Mouse (Mus musculus) forebrain, embryonic 14.5 days (tissue): ENCODE results near the gene Stac3. TPM values are rescaled to one million over a fixed set of nuclear protein-coding genes. Genes with fewer than 3 reads are reported as not detected.

ENCODE experiments used
- ATAC-seq: fragments of 200-750 bp; cut with Nextera tagmentation; 2 replicates; pipeline ENCODE4 v1.8.0; 2017; ENCODE audit warnings: mild to moderate bottlenecking, moderate library complexity
- DNase-seq: peaks from one replicate; pipeline ENCODE4 v3.0.0-alpha.2; 2015; ENCODE audit warnings: low spot score
- H3K27ac ChIP-seq: fragments of 300-500 bp; sonication (generic); 2 replicates; pipeline ENCODE4 v1.5.1; 2014; ENCODE audit warnings: low read depth, mild to moderate bottlenecking, control low read depth, low read length, moderate library complexity
- H3K27me3 ChIP-seq: fragments of 300-500 bp; sonication (generic); replicated peaks from 2 replicates; pipeline ENCODE4 v1.6.1; 2014; ENCODE audit warnings: low read length, control low read depth, mixed read lengths; ENCODE audit not compliant: control insufficient read depth, insufficient read depth
- H3K36me3 ChIP-seq: fragments of 300-500 bp; sonication (generic); 2 replicates; pipeline ENCODE4 v1.6.1; 2014; ENCODE audit warnings: low read length, control low read depth; ENCODE audit not compliant: control insufficient read depth, insufficient read depth
- H3K4me1 ChIP-seq: fragments of 300-500 bp; sonication (generic); 2 replicates; pipeline ENCODE4 v1.6.1; 2014; ENCODE audit warnings: antibody characterized with exemption, low read length, control low read depth; ENCODE audit not compliant: control insufficient read depth, insufficient read depth
- H3K4me2 ChIP-seq: fragments of 300-500 bp; sonication (generic); 2 replicates; pipeline ENCODE4 v1.6.1; 2014; ENCODE audit warnings: mild to moderate bottlenecking, control low read depth, low read length
- H3K4me3 ChIP-seq: fragments of 300-500 bp; sonication (generic); 2 replicates; pipeline ENCODE4 v1.5.1; 2014; ENCODE audit warnings: low read depth, low read length, control low read depth
- H3K9ac ChIP-seq: fragments of 300-500 bp; sonication (generic); 2 replicates; pipeline ENCODE4 v1.6.1; 2014; ENCODE audit warnings: mild to moderate bottlenecking, low read length, control low read depth, moderate library complexity
- H3K9me3 ChIP-seq: fragments of 300-500 bp; sonication (generic); replicated peaks from 2 replicates; pipeline ENCODE4 v1.6.1; 2016; ENCODE audit warnings: low read length, control low read depth, mixed read lengths; ENCODE audit not compliant: control insufficient read depth
- WGBS: fragments of 180-500 bp; shearing (Covaris S2); extraction: QIAGEN DNeasy Blood & Tissue Kit; methylation state at CpG from one replicate; pipeline ENCODE4 v1.1.7; 2014; 5-methylcytosine and 5-hydroxymethylcytosine counted together
- polyA plus RNA-seq: library from polyadenylated mRNA; unstranded; fragments of >200 nt; fragmentation: Nextera tagmentation; extraction: Ambion mirVana; gene quantifications from 2 replicates; pipeline ENCODE4 v1.2.1, GENCODE M21; 2014

Gene Stac3
- polyA plus RNA-seq, 1 experiment from 2014 or later = 0.41 TPM

GRCm38 (mm10) chr10:127499516-127499915 lies 2.0 kb upstream of the Stac3 start:
- H3K4me1 ChIP-seq = no peaks in the 10 kb centered on the region
- DNase-seq (no peak), ATAC-seq (no peak)
- H3K4me3 ChIP-seq = no peak overlapping the region
- no peaks in the 10 kb centered on the region for H3K27me3 ChIP-seq
- no peak overlapping the region for H3K9ac ChIP-seq
- H3K36me3 ChIP-seq = peaks cover 40% of the 10 kb centered on the region
- no peak overlapping the region for H3K4me2 ChIP-seq
- H3K27ac ChIP-seq = no peak overlapping the region
- H3K9me3 ChIP-seq = no peaks in the 10 kb centered on the region
- 79% methylated on average over 5 of the region's 5 CpGs for WGBS

DNA sequence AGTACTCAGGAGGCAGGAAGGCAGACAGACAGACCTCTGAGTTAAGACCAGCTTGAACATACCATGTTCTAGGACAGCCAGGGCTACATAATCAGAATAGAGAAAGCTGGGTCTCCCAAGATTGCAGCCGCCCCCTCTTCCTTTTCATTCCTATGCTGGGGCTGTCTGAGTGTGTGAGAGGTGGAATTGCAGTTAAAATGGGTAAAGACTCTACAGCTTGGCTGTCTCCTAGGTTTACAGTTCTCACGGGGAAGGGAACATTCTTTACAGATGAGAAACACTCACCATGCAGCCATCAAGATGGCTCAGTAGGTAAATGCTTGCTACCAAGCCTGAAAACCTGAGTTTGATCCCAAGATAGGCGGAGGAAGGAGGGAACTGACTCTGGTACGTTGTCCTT lies 1.4 kb upstream of the Stac3 start:
- 93% methylated on average over 4 of the region's 4 CpGs for WGBS
- no peaks in the 10 kb centered on the region for H3K4me1 ChIP-seq
- DNase-seq = no peak
- no peaks in the 10 kb centered on the region for H3K9me3 ChIP-seq
- no peak overlapping the region for H3K27ac ChIP-seq
- peaks cover 34% of the 10 kb centered on the region for H3K36me3 ChIP-seq
- H3K9ac ChIP-seq = no peak overlapping the region
- H3K27me3 ChIP-seq = no peaks in the 10 kb centered on the region
- H3K4me2 ChIP-seq = no peak overlapping the region
- H3K4me3 ChIP-seq = no peak overlapping the region
- no peak for ATAC-seq

GRCm38 (mm10) chr10:127508239-127508638 lies 6.8 kb downstream of the Stac3 start:
- Histone ChIP-seq H3K9me3 (no peaks in the 10 kb centered on the region), H3K27ac (peak overlapping the region; percentile 97; the same call in 1 of the 2 replicates), H3K4me3 (peak overlapping the region; percentile 31; the same call in 1 of the 2 replicates), H3K4me2 (peak overlapping the region; percentile 67), H3K9ac (no peak overlapping the region; the same call in 1 of the 2 replicates), H3K4me1 (peaks cover 29% of the 10 kb centered on the region), H3K27me3 (peaks cover 8% of the 10 kb centered on the region; the same call in 1 of the 2 replicates), H3K36me3 (peaks cover 6% of the 10 kb centered on the region)
- WGBS = 2% methylated on average over 15 of the region's 15 CpGs
- DNase-seq (peak; percentile 84), ATAC-seq (no peak)

DNA sequence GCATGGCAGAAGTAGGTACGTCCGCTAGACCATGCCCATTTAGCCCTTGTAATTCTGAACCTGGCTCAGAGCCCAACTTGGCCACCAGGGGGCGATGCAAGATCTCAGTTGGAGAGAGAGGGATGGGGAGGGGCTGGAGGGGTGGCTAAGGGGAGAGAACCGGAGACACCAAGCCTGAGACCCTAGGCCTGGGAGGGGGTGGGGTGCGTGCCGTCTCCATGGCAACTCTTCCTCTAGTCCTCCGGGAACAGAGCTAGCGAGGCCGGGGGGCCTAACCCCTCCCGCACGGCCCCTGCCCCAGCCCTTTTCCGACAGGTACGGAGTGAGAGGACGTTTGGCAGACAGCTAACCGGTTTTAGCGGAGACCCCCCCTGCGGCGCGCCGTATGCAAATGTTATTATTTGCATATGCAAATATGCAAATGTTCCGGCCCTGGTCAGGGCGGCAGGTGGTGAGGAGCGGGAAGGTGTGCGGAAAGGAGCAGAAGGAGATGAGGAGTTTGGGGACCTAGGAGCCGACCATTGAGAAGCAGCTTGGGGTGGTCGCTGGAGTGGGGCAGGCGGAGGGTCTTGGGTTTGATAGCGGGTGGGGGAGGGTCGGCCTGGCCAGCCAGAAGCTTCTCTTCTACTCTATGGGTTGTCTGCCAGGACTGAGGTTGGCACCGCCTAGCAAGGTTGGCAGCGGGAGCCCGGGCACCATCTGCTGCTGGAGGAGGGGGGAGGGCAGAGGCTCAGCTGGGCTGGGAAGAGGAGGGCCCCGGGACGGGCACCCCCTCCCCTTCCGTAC lies 7.8 kb downstream of the Stac3 start:
- Histone ChIP-seq H3K27me3 (peaks cover 10% of the 10 kb centered on the region; the same call in 1 of the 2 replicates), H3K9ac (peak overlapping the region; percentile 55), H3K36me3 (peaks cover 6% of the 10 kb centered on the region), H3K4me2 (peak overlapping the region; percentile 67), H3K9me3 (no peaks in the 10 kb centered on the region), H3K27ac (peak overlapping the region; percentile 97), H3K4me3 (peak overlapping the region; percentile 31), H3K4me1 (peaks cover 40% of the 10 kb centered on the region)
- ATAC-seq = peak; percentile 66
- under 1% methylated on average over 35 of the region's 35 CpGs for WGBS
- DNase-seq = peak; percentile 97

- DNase-seq (peak; percentile 94), ATAC-seq (peak; percentile 42)
- 2% methylated on average over 17 of the region's 17 CpGs for WGBS
- Histone ChIP-seq H3K4me3 (peak overlapping the region; percentile 31; the same call in 1 of the 2 replicates), H3K27ac (peak overlapping the region; percentile 97), H3K9ac (peak overlapping the region; percentile 55), H3K36me3 (peaks cover 6% of the 10 kb centered on the region), H3K4me2 (peak overlapping the region; percentile 67), H3K27me3 (peaks cover 18% of the 10 kb centered on the region; the same call in 1 of the 2 replicates), H3K4me1 (peaks cover 44% of the 10 kb centered on the region), H3K9me3 (no peaks in the 10 kb centered on the region)
Measured at GRCm38 (mm10) chr10:127509837-127510701, 8.6 kb downstream of the Stac3 start.

DNA sequence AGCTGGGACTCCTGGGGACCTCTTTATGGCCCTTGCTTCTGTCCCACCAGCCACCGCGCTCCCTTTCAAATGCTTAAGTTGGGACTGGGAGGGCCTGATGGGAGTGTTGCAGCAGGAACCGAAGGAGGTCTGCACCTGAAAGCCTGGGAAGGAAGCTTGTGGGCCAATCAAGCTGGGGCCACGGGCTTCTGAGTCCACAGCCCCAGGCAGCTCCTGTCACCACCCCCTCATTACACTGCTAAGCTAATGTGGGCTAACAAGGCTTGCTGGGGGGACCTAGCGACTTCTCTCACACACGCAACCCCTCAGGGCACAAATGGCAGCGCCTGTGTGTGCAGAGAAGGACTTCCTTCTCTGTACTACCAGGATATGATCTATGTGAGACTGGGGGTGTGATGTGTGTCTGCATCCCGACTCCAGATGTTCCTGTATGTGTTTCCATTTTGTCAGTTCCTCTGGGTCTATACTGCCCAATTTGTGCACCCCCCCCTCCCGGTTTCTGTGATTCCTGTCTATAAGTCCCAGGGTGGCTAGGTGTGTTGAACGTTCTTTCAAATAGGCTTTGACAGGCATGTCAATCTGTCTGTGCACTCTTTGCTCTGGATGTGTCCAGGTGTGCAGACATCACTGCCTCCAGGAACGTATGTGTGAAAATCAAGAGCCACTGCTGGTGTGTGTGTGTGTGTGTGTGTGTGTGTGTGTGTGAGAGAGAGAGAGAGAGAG lies 9.6 kb downstream of the Stac3 start:
- Histone ChIP-seq H3K4me1 (peaks cover 44% of the 10 kb centered on the region), H3K36me3 (peaks cover 3% of the 10 kb centered on the region), H3K27me3 (peaks cover 21% of the 10 kb centered on the region; the same call in 1 of the 2 replicates), H3K9ac (peak overlapping the region; percentile 76), H3K4me3 (peak overlapping the region; percentile 42), H3K9me3 (no peaks in the 10 kb centered on the region), H3K4me2 (peak overlapping the region; percentile 90), H3K27ac (peak overlapping the region; percentile 97)
- ATAC-seq = no peak
- DNase-seq = peak; percentile 60
- WGBS = 5% methylated on average over 11 of the region's 11 CpGs

GRCm38 (mm10) chr10:127511634-127512306 lies 10.3 kb downstream of the Stac3 start:
- ATAC-seq (no peak; the same call in 1 of the 2 replicates), DNase-seq (peak; percentile 85)
- peaks cover 50% of the 10 kb centered on the region for H3K4me1 ChIP-seq
- H3K27me3 ChIP-seq = peaks cover 21% of the 10 kb centered on the region; the same call in 1 of the 2 replicates
- WGBS = under 1% methylated on average over 42 of the region's 46 CpGs
- peak overlapping the region; percentile 76 for H3K9ac ChIP-seq
- peak overlapping the region; percentile 90 for H3K4me2 ChIP-seq
- peak overlapping the region; percentile 42 for H3K4me3 ChIP-seq
- H3K27ac ChIP-seq = peak overlapping the region; percentile 97
- H3K36me3 ChIP-seq = no peaks in the 10 kb centered on the region
- H3K9me3 ChIP-seq = no peaks in the 10 kb centered on the region

GRCm38 (mm10) chr10:127512307-127512666 lies 10.8 kb downstream of the Stac3 start:
- Histone ChIP-seq H3K4me3 (peak overlapping the region; percentile 42), H3K27ac (peak overlapping the region; percentile 97), H3K4me2 (peak overlapping the region; percentile 90), H3K9me3 (no peaks in the 10 kb centered on the region), H3K4me1 (peaks cover 54% of the 10 kb centered on the region), H3K36me3 (no peaks in the 10 kb centered on the region; the same call in 1 of the 2 replicates), H3K9ac (peak overlapping the region; percentile 76), H3K27me3 (peaks cover 17% of the 10 kb centered on the region; the same call in 1 of the 2 replicates)
- 5% methylated on average over 7 of the region's 7 CpGs for WGBS
- no peak for DNase-seq
- no peak for ATAC-seq
